Mouse (Mus musculus) adrenal gland, adult (tissue): ENCODE measurements at regions not wholly inside any gene's neighbourhood (a gene's known extent, or its start where the extent isn't known, plus 50 kb on each side); places are given as distances from the start of the nearest gene placed in this dataset.

Experiments used
- DNase-seq, 2 experiments: peaks; one replicate each; pipeline ENCODE4 v3.0.0; 2022 to 2023; ENCODE audit warnings: low spot score in 1 of 2; ENCODE audit not compliant: inconsistent age in 2 of 2

GRCm38 (mm10) chr13:63627184-63627893, 53.9 kb upstream of the Ptch1 start:
- peak; percentile 25 to 65 for DNase-seq

- no peak for DNase-seq
Measured at GRCm38 (mm10) chr13:63627894-63628287, 54.5 kb upstream of the Ptch1 start.

DNA sequence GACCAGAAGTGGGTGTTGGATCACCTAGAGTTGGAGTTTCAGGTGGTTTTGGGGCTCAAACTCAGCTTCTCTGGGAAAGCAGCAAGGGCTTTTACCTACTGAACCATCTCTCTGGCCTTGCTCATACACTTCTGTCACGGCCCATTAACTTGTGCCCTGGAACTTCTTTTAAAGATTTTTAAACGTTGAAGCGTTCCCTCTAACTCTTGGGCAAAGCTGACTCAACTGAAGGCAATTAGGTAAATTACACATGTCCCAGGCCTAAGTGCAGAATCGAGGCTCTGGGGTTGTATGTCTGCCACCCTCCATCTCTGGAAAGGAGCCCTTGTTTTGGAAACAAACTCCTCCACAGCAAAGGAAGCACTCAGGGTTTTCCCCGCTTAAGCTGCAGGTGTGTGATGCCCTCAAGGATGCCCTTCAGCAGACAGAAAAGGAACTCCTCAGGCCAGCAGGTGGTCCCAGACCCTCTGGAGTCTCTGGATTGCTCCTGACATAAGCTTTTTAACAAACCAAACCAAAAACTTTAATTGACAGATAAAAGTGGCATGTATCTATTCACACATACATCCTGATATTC, 58.5 kb upstream of the Ptch1 start:
- DNase-seq = no peak

GRCm38 (mm10) chr13:63634294-63634693, 60.9 kb upstream of the Ptch1 start:
- no peak for DNase-seq

DNA sequence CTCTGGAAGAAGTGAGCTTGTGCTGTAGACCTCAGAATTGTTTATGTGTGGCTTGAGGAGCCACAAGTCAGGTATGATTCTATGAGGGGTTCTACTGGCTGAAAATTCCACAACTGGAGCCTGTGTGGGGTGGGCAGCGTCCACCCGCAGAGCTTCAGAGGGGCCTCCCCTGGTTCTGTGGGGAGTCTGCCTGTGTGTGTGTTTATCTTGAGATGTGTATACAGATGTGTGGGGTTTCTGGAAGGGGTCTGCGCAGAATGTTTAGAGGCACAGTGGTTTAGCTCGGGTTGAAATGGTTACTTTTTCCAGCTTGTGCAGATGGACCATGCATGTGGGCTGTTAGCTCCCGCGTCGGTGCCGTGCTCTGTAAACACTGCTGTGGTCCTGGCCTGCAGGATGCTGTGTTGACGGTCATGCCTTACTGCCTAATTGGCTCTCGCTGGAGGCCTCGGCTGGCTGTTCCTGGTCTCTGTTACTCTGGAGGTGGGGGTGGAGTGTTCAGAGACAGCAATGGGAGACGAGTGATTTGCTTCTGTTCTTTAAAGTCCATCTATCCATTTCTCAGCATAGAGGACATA, 68.3 kb upstream of the Ptch1 start:
- DNase-seq = peak in 1 of 2 experiments; percentile 46

GRCm38 (mm10) chr13:63642617-63643016, 69.2 kb upstream of the Ptch1 start:
- peak; percentile 90 to 91 for DNase-seq

DNA sequence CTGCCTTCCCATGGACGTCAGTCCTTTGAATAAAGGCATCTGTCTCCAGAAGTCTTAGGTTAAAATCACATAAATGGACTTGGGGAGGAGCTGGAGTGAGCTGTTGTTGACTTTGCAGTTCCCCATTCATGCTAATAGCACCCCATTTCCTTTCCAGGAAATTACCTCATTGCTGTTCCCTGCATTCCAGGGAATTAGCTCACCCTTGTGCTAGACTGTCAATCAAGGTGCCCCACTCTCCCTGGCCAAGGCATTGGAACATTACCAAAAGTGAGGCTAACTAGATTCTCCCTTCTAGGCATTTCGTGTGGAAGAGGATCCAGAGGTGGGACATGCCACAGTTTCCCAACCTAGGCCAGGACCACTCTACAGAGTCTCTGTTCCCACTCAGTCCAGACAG, 70.0 kb upstream of the Ptch1 start:
- peak; percentile 14 to 56 for DNase-seq

- DNase-seq = no peak
Measured at GRCm38 (mm10) chr13:63644308-63644707, 70.9 kb upstream of the Ptch1 start.

- no peak for DNase-seq
Measured at GRCm38 (mm10) chr13:63649058-63649647, 75.8 kb upstream of the Ptch1 start.

DNA sequence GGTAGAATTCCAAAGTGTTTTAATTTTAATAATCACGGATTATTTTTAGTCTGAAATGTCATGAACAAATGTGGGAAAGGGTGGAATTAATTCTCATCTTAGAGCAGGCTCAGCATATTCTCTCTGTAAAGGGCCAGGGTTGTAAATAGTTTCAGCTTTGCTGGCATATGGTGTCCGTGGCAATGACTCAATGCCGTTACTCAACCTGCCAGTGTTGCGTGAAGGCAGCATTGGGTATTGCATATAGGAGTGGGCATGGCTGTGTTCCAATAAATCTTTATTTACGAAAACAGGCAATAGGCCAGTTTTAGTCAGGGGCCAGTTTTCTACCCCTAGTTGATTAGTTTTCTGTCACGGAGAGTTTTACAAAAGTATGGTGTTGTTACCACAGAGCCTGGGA, 81.1 kb upstream of the Ptch1 start:
- DNase-seq = peak in 1 of 2 experiments; percentile 33

DNA sequence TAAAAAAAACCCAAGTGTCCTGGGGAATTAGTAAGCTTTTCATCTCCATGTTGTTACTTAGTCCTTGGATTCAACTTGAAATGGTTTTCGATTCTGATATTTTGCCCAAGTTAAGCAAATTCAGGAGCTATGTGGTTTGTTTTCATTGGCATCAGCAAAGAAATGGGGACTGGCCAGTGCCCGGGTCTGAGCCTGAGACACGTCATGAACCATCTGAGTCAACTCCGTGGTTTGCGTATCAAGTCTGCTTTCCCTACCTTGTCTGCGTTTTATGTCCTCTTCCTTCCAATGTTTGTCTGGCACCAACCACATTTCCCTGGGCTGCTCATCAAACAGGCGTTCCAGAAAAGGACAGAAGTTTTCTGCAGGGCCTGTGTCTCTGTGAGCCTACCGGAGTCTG, 83.7 kb upstream of the Ptch1 start:
- no peak for DNase-seq

DNA sequence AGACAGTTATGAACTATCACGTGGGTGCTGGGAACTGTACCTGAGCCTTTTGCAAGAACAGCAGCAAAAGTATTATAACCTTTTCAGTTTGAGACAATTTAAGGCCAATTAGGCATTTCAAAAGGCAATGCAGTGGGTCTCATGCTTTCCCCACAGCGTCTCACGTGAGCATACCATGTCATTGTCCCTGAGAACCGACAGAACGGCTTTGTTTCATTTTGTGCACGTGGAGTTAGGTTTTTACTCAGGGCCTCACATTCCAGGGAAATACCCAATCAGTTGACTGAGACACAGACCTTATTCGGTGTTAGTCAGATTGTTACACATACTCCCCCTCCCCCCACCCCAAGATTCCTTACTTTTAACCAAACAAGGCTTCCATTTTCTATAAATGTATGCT, 86.0 kb upstream of the Ptch1 start:
- DNase-seq = no peak

DNA sequence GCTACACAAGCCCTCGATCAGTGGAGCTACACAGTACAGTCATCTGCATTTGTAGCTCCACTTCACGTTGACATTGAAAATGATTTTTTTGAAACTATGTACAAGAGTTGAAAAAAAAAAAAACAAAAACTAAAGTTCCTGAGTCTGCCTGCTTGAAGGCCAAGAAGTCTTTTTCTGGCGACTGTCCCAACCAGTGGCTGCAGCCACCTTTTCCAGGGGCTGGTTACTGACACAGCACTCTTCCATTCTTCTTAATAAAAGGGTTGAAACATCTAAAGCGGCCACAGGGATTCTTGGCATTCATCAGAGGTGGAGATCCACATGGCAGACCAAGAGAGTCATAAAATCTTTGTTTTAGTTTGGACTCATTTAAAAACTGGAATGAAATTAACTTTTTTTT, 87.0 kb upstream of the Ptch1 start:
- no peak for DNase-seq

- no peak for DNase-seq
Measured at GRCm38 (mm10) chr13:63668576-63668975, 95.2 kb upstream of the Ptch1 start.

- DNase-seq = peak in 1 of 2 experiments; percentile 37
Measured at GRCm38 (mm10) chr13:63669031-63669430, 95.6 kb upstream of the Ptch1 start.

GRCm38 (mm10) chr13:63672425-63672824, 99.0 kb upstream of the Ptch1 start:
- DNase-seq = peak; percentile 67 to 86

- no peak for DNase-seq
Measured at GRCm38 (mm10) chr13:63677696-63678095, 104.3 kb upstream of the Ptch1 start.

DNA sequence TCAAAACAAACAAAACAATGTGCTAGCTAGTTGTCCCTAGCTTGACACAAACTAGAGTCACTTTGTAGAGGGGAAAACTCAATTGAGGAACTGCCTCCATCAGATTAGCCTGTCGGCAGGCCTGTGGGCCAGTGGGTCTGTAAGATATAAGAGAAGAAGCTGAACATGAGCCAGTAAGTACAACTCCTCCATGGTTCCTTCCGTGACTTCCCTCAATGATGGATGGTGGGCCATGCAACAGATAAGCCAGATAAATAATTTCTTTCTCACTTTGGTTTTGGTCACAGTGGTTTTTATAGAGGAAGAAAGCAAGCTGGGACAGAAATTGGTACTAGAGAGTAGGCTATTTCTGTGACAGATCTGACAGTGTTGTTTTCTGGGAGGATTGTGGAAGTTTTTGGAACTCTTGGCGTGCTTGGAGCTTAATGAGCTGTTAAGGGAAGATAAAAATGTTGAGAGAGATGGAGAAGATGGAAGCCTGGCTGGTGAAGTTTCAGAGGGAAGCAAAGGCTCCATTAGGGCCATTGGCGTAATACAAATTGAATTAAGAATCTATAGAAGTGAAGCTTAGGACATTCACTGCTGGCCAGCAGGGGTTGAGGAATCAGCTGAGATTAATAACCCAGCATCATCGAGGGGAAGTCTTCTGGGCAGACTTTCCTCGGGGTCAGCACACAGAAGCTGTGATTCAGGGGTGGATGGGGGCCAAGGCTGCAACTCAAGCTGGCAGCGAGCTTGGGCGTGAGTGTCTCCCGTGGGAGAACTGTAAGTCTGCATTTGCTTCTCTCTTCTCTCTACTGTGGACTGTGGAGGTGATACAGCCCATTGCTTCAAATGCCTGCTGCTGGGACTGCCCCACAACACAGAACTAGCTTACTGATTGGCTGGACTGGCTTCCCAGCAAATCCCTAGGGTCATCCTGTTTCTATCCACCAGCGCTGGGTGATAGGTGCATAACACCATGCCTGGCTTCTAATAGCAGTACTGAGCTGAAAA, 105.2 kb upstream of the Ptch1 start:
- DNase-seq = peak in 1 of 2 experiments; percentile 57

DNA sequence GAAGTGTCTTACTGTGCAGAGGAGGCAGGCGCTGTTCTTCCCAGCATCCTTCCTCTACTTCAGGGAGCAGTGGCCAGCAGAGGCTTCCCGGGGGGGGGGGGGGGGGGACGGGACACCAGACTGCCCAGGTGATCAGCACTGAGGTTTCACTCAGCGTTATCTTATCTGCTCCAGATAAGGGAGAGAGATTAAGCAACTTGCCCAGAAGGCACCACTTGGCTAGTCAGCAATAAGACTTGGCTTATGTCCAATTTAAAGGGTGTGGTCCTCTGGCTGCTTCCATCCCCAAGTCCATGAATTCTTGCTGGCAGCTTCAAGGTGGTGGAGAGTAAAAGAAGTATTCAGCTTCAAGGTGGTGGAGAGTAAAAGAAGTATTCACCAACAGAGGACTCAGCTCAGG, 108.9 kb upstream of the Ptch1 start:
- no peak for DNase-seq

DNA sequence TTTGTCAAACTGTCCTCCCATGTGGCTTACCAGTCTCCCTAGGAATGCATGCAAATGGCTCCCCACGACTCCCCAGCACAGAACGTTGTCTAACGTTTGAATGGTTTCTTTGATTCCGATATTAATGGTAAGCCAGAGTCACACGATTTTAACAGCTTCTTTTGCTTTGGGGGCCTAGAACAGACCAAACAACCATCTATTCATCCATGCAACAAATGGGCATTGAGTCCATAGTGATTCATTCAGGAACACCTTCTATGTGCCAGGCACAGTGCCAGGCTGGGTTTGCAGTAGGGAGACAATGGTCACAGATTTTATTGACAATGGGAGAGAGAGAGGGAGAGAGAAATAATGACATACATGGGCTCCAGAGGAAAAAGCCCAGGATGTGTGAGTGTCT, 118.6 kb upstream of the Ptch1 start:
- DNase-seq = no peak

DNA sequence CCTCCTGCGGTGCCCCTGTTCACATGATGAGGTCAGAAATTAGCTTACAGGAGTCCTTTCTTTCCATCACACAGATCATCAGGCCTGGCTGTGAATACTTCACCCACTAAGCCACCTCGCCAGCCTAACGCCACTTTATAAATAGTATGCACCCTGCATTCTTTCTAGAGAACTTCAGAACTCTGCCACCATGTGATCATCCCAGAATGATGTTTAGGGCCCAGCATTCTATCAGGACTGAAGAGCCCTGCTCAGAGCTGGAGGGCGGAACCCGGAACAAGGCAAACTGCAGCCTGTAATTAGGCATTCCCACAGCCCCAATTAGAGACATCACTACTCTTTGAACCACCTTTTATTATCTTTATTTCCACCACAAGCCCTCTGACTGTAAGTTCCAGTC, 120.2 kb upstream of the Ptch1 start:
- DNase-seq = no peak
